Mouse (Mus musculus) MEL (cell line): Measurements from ENCODE around the gene Cadm4. TPM values are rescaled to one million over a fixed set of nuclear protein-coding genes. Genes with fewer than 3 reads are reported as not detected.
"Not testable (repeated sequence)": the region's sequence is repeated elsewhere in the genome, so short reads cannot be mapped to it uniquely, and the experiment has no call there.

Experiments
- DNase-seq: peaks from one replicate; pipeline ENCODE4 v3.0.0; 2011; ENCODE audit warnings: low read depth, low spot score
- H3K27ac ChIP-seq: 2 replicates; pipeline ENCODE4 v1.5.1; 2012; ENCODE audit warnings: low read depth, mild to moderate bottlenecking, control low read depth, low read length, moderate library complexity; ENCODE audit not compliant: control insufficient read depth
- H3K27me3 ChIP-seq, 2 experiments: fragments of 150-350 bp in 1 of 2; sonication (generic) in 1 of 2; 2 replicates each; pipeline ENCODE4 v1.6.1; 2012; ENCODE audit warnings: low read length in 2 of 2, mild to moderate bottlenecking in 2 of 2, improper control_type of control experiment in 1 of 2, moderate library complexity in 1 of 2; ENCODE audit not compliant: insufficient read depth in 2 of 2, control insufficient read depth in 1 of 2
- H3K36me3 ChIP-seq, 2 experiments: 2 replicates each; pipeline ENCODE4 v1.6.1; 2012 to 2014; ENCODE audit warnings: low read length in 2 of 2, improper control_type of control experiment in 1 of 2, inconsistent platforms in 1 of 2, mild to moderate bottlenecking in 1 of 2; ENCODE audit not compliant: insufficient read depth in 2 of 2, control insufficient read depth in 1 of 2
- H3K4me1 ChIP-seq, 2 experiments: fragments of 150-350 bp in 1 of 2; sonication (generic) in 1 of 2; 2 replicates each; pipeline ENCODE4 v1.6.1; 2012; ENCODE audit warnings: low read length in 2 of 2, improper control_type of control experiment in 1 of 2, mild to moderate bottlenecking in 1 of 2; ENCODE audit not compliant: insufficient read depth in 2 of 2, control insufficient read depth in 1 of 2
- H3K4me3 ChIP-seq, 2 experiments: fragments of 150-350 bp in 1 of 2; sonication (generic) in 1 of 2; 2 replicates each; pipeline ENCODE4 v1.5.1; 2012; ENCODE audit warnings: low read depth in 2 of 2, low read length in 2 of 2, mild to moderate bottlenecking in 2 of 2, moderate library complexity in 2 of 2, control low read depth in 1 of 2, improper control_type of control experiment in 1 of 2; ENCODE audit not compliant: control insufficient read depth in 1 of 2, insufficient read depth in 1 of 2
- H3K79me2 ChIP-seq: 2 replicates; pipeline ENCODE4 v1.6.1; 2012; ENCODE audit warnings: mild to moderate bottlenecking, low read length, moderate library complexity; ENCODE audit not compliant: control insufficient read depth, poor library complexity, insufficient read depth
- H3K9ac ChIP-seq: 2 replicates; pipeline ENCODE4 v1.6.1; 2012; ENCODE audit warnings: low read depth, mild to moderate bottlenecking, control low read depth, low read length, moderate library complexity; ENCODE audit not compliant: control insufficient read depth, poor library complexity, severe bottlenecking
- H3K9me3 ChIP-seq: fragments of 150-350 bp; sonication (generic); replicated peaks from 2 replicates; pipeline ENCODE4 v1.6.1; 2012; ENCODE audit warnings: mild to moderate bottlenecking, low read length, improper control_type of control experiment, moderate library complexity; ENCODE audit not compliant: insufficient read depth
- BHLHE40 ChIP-seq: IDR thresholded peaks from 2 replicates; pipeline ENCODE4 v1.6.1; 2012; ENCODE audit warnings: low read depth, mild to moderate bottlenecking, inconsistent platforms, low read length, improper control_type of control experiment, borderline replicate concordance
- CHD1 ChIP-seq: IDR thresholded peaks from 2 replicates; pipeline ENCODE4 v1.6.1; 2012; ENCODE audit warnings: low read depth, mild to moderate bottlenecking, inconsistent platforms, low read length, improper control_type of control experiment
- CTCF ChIP-seq, 3 experiments: IDR thresholded peaks in 2 of 3; conservative IDR thresholded peaks in 1 of 3; 2 replicates each; pipeline ENCODE4 v1.5.1; 2011 to 2012; ENCODE audit warnings: low read length in 3 of 3, low read depth in 2 of 3, mild to moderate bottlenecking in 2 of 3, improper control_type of control experiment in 1 of 3, inconsistent platforms in 1 of 3, mixed read lengths in 1 of 3, moderate library complexity in 1 of 3; ENCODE audit not compliant: control insufficient read depth in 1 of 3, insufficient read depth in 1 of 3, poor library complexity in 1 of 3, severe bottlenecking in 1 of 3
- E2F4 ChIP-seq: IDR thresholded peaks from 2 replicates; pipeline ENCODE4 v1.6.1; 2011; ENCODE audit warnings: low read depth, low read length, improper control_type of control experiment, borderline replicate concordance
- EP300 ChIP-seq, 2 experiments: IDR thresholded peaks; 2 replicates each; pipeline ENCODE4 v1.6.1; 2011; ENCODE audit warnings: improper control_type of control experiment in 2 of 2, low read length in 2 of 2, low read depth in 1 of 2, mild to moderate bottlenecking in 1 of 2
- GABPA ChIP-seq: IDR thresholded peaks from 2 replicates; pipeline ENCODE4 v1.6.1; 2012; ENCODE audit warnings: low read depth, mild to moderate bottlenecking, inconsistent platforms, low read length, improper control_type of control experiment, moderate library complexity
- KAT2A ChIP-seq: conservative IDR thresholded peaks from 2 replicates; pipeline ENCODE4 v1.6.1; 2012; ENCODE audit warnings: low read depth, low read length, improper control_type of control experiment, inconsistent platforms
- MAFK ChIP-seq: IDR thresholded peaks from 2 replicates; pipeline ENCODE4 v1.6.1; 2011; ENCODE audit warnings: low read depth, mild to moderate bottlenecking, low read length, improper control_type of control experiment, borderline replicate concordance
- MAX ChIP-seq: IDR thresholded peaks from 2 replicates; pipeline ENCODE4 v1.6.1; 2011; ENCODE audit warnings: low read length, improper control_type of control experiment
- MEF2A ChIP-seq: IDR thresholded peaks from 2 replicates; pipeline ENCODE4 v1.6.1; 2014; ENCODE audit warnings: low read depth, mild to moderate bottlenecking, inconsistent platforms, low read length, improper control_type of control experiment; ENCODE audit not compliant: poor library complexity, insufficient replicate concordance, severe bottlenecking; ENCODE audit errors: extremely low read depth
- MYB ChIP-seq: IDR thresholded peaks from 2 replicates; pipeline ENCODE4 v1.6.1; 2011; ENCODE audit warnings: mild to moderate bottlenecking, low read depth, low read length, improper control_type of control experiment
- MYC ChIP-seq: IDR thresholded peaks from 2 replicates; pipeline ENCODE4 v1.6.1; 2011; ENCODE audit warnings: low read depth, mild to moderate bottlenecking, low read length, improper control_type of control experiment, moderate library complexity
- RAD21 ChIP-seq: IDR thresholded peaks from 2 replicates; pipeline ENCODE4 v1.6.1; 2011; ENCODE audit warnings: mild to moderate bottlenecking, low read depth, low read length, improper control_type of control experiment
- SIN3A ChIP-seq: IDR thresholded peaks from 2 replicates; pipeline ENCODE4 v1.6.1; 2012; ENCODE audit warnings: low read length, improper control_type of control experiment, inconsistent platforms
- SMC3 ChIP-seq: IDR thresholded peaks from 2 replicates; pipeline ENCODE4 v1.6.1; 2011; ENCODE audit warnings: low read depth, low read length, improper control_type of control experiment
- TAL1 ChIP-seq: IDR thresholded peaks from 2 replicates; pipeline ENCODE4 v1.6.1; 2012; ENCODE audit warnings: mild to moderate bottlenecking, inconsistent platforms, low read length, moderate library complexity, mixed read lengths
- UBTF ChIP-seq: IDR thresholded peaks from 2 replicates; pipeline ENCODE4 v1.6.1; 2012; ENCODE audit warnings: low read depth, mild to moderate bottlenecking, inconsistent platforms, low read length, improper control_type of control experiment, moderate library complexity, borderline replicate concordance; ENCODE audit not compliant: insufficient read depth
- USF2 ChIP-seq, 2 experiments: IDR thresholded peaks; 2 replicates each; pipeline ENCODE4 v1.6.1; 2011 to 2012; ENCODE audit warnings: improper control_type of control experiment in 2 of 2, low read length in 2 of 2, borderline replicate concordance in 1 of 2, inconsistent platforms in 1 of 2, low read depth in 1 of 2, mild to moderate bottlenecking in 1 of 2; ENCODE audit not compliant: insufficient read depth in 1 of 2
- ZNF384 ChIP-seq: IDR thresholded peaks from 2 replicates; pipeline ENCODE4 v1.6.1; 2012; ENCODE audit warnings: low read depth, mild to moderate bottlenecking, inconsistent platforms, low read length, improper control_type of control experiment
- polyA plus RNA-seq, 2 experiments: library from polyadenylated mRNA; stranded (reverse) in 1 of 2; unstranded in 1 of 2; fragments of >175 nt in 1 of 2; fragments of >200 nt in 1 of 2; gene quantifications; 2 replicates each; pipeline versions ENCODE4 v1.2.1 to v1.2.4; 2012; ENCODE audit warnings: low replicate concordance in 2 of 2, low read depth in 1 of 2; ENCODE audit not compliant: insufficient read length in 2 of 2, insufficient read depth in 1 of 2, missing spikeins in 1 of 2
- total RNA-seq: library from RNA; depleted of rRNA; stranded (reverse); fragments of 300-350 nt; gene quantifications from 2 replicates; pipeline ENCODE4 v1.2.3, GENCODE M21; 2012

The Cadm4 gene
- total and polyA plus RNA-seq, 3 experiments, result 0.12 to 0.38 TPM; not detected in 1

DNA sequence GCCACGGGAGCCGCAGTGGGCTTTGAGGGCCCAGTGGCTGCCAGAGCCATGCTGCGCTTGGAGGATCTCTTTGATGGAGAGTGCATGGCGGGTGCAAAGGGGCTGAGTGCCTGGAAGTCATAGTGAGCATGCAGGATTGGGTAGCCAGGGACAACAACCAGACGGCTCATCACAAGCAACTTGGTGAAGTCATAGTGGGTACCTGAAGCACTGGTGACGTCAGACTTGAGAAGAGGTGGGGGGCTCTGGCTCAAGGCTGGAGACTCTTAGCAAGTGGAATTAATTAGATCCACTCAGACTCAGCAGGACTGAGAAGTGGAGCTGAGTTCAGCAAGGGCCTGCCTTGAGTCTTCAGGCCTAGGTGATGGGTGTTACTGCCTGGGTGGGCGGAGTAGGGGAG is 30.5 kb downstream of the Cadm4 start, which contains the start of gene AC161166.1:
AC161166.1 (minus strand) TSS at position 101 of the 400 bp plus-strand sequence.
- H3K4me1 ChIP-seq, result peaks cover 2 to 13% of the 10 kb centered on the region in 2 experiments; a peak in 3 of 4 replicates
- H3K27me3 ChIP-seq, result no peaks in the 10 kb centered on the region
- H3K9me3 ChIP-seq, result no peaks in the 10 kb centered on the region
- H3K27ac ChIP-seq, result no peak within 1 kb of the TSS
- no peak within 1 kb of the TSS for H3K4me3 ChIP-seq
- TF ChIP-seq MAFK (no peak), MYC (no peak), EP300 (IDR thresholded peaks at IDR 0.05; ENCODE audit: low read depth in 1 of 2, low read length in 2 of 2) (no peak), GABPA (no peak), USF2 (IDR thresholded peaks at IDR 0.05; ENCODE audit: borderline replicate concordance in 1 of 2, insufficient read depth in 1 of 2, low read depth in 1 of 2, low read length in 2 of 2) (no peak), CTCF (IDR thresholded peaks at IDR 0.05 in 2 of 3, conservative IDR thresholded peaks at IDR 0.05 in 1 of 3; ENCODE audit: control insufficient read depth in 1 of 3, insufficient read depth in 1 of 3, low read depth in 2 of 3, low read length in 3 of 3, poor library complexity in 1 of 3, severe bottlenecking in 1 of 3) (no peak), TAL1 (no peak), E2F4 (no peak), CHD1 (no peak), SIN3A (no peak), MEF2A (no peak), UBTF (no peak), BHLHE40 (no peak), MYB (no peak), KAT2A (no peak), MAX (no peak)
- peaks cover 0 to 7% of the 10 kb centered on the region in 2 experiments; a peak in 2 of 4 replicates for H3K36me3 ChIP-seq
- H3K79me2 ChIP-seq, result peaks cover 6% of the 10 kb centered on the region
- DNase-seq, result no peak
- H3K9ac ChIP-seq, result no peak within 1 kb of the TSS

DNA sequence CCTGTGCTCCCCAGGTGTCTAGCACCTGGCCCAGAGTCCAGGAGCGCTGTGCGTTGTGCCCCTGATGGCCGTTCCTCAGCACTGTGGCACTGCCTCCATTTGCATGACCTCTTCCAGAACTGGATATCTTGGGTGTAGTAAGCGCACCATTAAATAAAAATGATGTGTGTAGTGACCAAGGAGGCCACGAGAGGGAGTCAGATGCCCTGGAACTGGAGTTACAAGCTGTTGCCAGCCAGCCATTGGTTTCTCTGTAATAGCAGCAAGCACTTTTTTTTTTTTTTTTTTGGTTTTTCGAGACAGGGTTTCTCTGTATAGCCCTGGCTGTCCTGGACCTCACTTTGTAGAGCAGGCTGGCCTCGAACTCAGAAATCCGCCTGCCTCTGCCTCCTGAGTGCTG is 34.5 kb downstream of the Cadm4 start:
- DNase-seq, result peak; percentile 68
- H3K36me3 ChIP-seq, H3K79me2 ChIP-seq, H3K27me3 ChIP-seq, H3K27ac ChIP-seq, H3K9me3 ChIP-seq, H3K4me3 ChIP-seq, H3K4me1 ChIP-seq, H3K9ac ChIP-seq: not testable (repeated sequence)
- TF ChIP-seq ZNF384, result peak; percentile 74
- peak; percentile 46 for TF ChIP-seq RAD21
- peak; percentile 48 for TF ChIP-seq SMC3
- TF ChIP-seq CTCF (IDR thresholded peaks at IDR 0.05 in 2 of 3, conservative IDR thresholded peaks at IDR 0.05 in 1 of 3; ENCODE audit: control insufficient read depth in 1 of 3, insufficient read depth in 1 of 3, low read depth in 2 of 3, low read length in 3 of 3, poor library complexity in 1 of 3, severe bottlenecking in 1 of 3), result peak in 2 of 3 experiments; percentile 52 to 65; a peak in 5 of 6 replicates
